Mouse (Mus musculus): ENCODE measurements at regions not wholly inside any gene's neighbourhood (a gene's known extent, or its start where the extent isn't known, plus 50 kb on each side); places are given as distances from the start of the nearest gene placed in this dataset.

DNA sequence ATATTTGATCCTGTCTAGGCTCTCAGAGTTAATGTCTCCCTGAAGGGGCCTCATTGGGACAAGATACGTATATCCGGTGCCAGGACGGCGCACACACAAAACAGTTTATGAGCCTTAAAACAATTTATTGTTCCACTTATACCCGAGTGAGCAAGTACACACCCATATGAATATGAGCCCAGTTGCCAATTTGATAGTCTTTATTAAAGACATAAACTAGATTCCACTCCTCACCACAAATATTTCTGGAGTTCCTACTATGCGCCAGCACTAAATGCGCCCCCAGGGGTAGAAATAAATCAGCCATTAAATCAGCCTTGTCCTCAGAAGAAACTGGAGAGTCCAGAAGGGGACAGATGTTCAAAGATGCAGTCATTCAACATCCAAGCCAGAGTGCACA, 54.3 kb upstream of the Dlg1 start:
- TF ChIP-seq CTCF (IDR thresholded peaks at IDR 0.05; ENCODE audit: control insufficient read depth, insufficient read depth, insufficient replicate concordance, low read depth, low read length), result no peak
- TF ChIP-seq POLR2A (IDR thresholded peaks at IDR 0.05; ENCODE audit: control insufficient read depth, low read depth, low read length), result no peak
